Mouse (Mus musculus) liver (tissue): ENCODE measurements around the gene Cbr4.

Experiments used
- DNase-seq: peaks from one replicate; pipeline ENCODE4 v3.0.0-alpha.2; 2020; ENCODE audit warnings: mixed read lengths

Gene Cbr4

GRCm38 (mm10) chr8:61552221-61552620 is 64.7 kb downstream of the Cbr4 start:
- no peak for DNase-seq

DNA sequence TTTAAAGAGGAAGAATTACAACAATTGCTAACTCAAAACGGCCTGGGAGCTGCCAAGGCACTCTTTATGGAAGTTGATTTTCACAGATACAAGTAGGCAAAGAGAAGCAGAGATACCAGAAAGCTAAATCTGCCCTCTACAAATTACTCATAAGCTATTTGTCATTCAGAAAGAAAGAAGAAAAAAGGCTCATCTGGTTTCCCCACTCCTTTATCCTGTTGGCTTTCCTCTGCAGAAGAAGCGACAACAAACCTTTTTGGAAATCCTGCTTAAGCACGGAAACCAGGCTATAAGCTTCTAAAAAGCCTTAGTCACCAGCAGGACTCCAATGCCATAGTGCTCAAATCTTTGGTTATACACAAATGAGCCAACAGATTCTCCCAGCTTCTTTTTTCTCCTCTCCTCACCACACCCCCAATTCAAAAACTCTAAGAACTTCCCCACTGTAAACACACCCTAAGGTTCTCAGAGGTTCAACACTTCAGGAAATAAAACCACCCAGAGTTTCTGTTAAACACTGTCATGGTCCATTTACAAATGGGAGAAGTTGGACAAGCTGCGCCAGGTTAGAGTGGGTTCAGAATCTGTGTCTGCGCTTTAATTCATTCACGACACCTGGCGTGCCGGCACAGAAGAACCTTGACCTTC is 65.3 kb downstream of the Cbr4 start:
- DNase-seq = no peak

- DNase-seq = no peak
Observed at GRCm38 (mm10) chr8:61555343-61555742, 67.8 kb downstream of the Cbr4 start.

- DNase-seq = no peak
Observed at GRCm38 (mm10) chr8:61556219-61556618, 68.7 kb downstream of the Cbr4 start.
